8 mouse cellular contexts compared by ENCODE assay signal in the genomic region with DNA sequence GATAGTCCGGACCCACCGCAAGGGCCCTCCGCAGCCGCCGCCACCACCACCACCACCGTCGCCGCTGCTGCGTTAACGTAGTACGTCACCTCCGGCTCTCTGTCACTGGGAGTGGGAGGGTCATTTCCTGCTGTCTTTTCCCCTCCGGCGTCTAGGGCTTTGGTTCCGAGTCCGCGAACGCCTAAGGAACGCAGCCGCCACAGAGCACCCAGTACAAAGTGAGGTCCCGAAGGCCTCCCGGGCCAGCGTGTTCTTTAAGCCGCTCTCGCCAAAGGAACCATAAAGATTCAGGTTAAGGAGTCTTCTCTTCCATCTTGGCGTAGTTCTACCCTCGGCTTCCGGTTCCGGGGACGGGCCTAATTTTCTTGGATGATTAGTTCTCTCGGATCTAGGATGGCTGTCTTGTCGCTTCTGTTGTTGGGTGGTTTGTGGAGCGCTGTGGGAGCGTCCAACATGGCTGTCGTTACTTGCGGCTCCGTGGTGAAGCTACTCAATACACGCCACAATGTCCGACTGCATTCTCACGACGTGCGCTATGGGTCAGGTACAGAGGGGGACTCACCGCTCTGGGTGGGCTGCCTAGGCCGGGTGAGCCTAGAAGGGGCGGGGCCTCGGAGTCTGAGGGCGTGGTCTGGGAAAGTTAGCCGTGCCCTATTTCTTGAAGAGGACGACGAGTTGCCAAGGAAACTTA. TPM values are rescaled to one million over a fixed set of nuclear protein-coding genes. Genes with fewer than 3 reads are reported as not detected.
DNase-seq lines count a peak whose midpoint lies in the region; ATAC-seq and TF ChIP-seq lines count a peak whose summit lies in the region.

A gene (plus strand): TSS at position 120 of the 691 bp plus-strand sequence.
A gene (minus strand): TSS at position 361 of the 691 bp plus-strand sequence.

- ATAC-seq in cerebellum, adult (ENCODE audit: insufficient number of reproducible peaks, low FRiP score, low TSS enrichment), result peak; percentile 95
- peak; percentile 96 for ATAC-seq in forebrain, embryonic 14.5 days
- peak; percentile 96 for ATAC-seq in neural tube, embryonic 15.5 days (ENCODE audit: low FRiP score)

- TF ChIP-seq CTCF in ES-Bruce4 (IDR thresholded peaks at IDR 0.05; ENCODE audit: low read depth, low read length), result no peak

- DNase-seq in forebrain, embryonic 14.5 days (ENCODE audit: low spot score), result peak; percentile 95
- DNase-seq in heart, postnatal 14 days, result peak; percentile 85 to 90
- peak; percentile 86 for DNase-seq in layer of hippocampus, adult 11-12 months (ENCODE audit: low spot score)
- DNase-seq in lung, adult 18-20 months, result peak; percentile 91 to 92
- peak; percentile 89 for DNase-seq in testis, postnatal 14 days (ENCODE audit: low spot score)

- H3K9ac ChIP-seq in ES-Bruce4 (ENCODE audit: low read depth, poor library complexity, severe bottlenecking), result peak within 1 kb of the TSS; percentile 80
- H3K9ac ChIP-seq in forebrain, embryonic 14.5 days (ENCODE audit: low read length), result peak within 1 kb of the TSS; percentile 77
- H3K9ac ChIP-seq in neural tube, embryonic 15.5 days (replicated peaks), result peak within 1 kb of the TSS; percentile 94

- peaks cover 5% of the 10 kb centered on the region for H3K36me3 ChIP-seq in ES-Bruce4 (ENCODE audit: control insufficient read depth, insufficient read depth, low read length, poor library complexity, severe bottlenecking)
- peaks cover 4% of the 10 kb centered on the region; the same call in 1 of the 2 replicates for H3K36me3 ChIP-seq in forebrain, embryonic 14.5 days (ENCODE audit: control insufficient read depth, insufficient read depth, low read length)
- H3K36me3 ChIP-seq in neural tube, embryonic 15.5 days, result peaks cover under 1% of the 10 kb centered on the region; the same call in 1 of the 2 replicates

- intact Hi-C loops in heart, postnatal 14 days (cut with DNase I), result no loop called here

- peak within 1 kb of the TSS; percentile 88 for H3K4me3 ChIP-seq in ES-Bruce4 (ENCODE audit: low read depth, low read length)
- peak within 1 kb of the TSS; percentile 51 for H3K4me3 ChIP-seq in forebrain, embryonic 14.5 days (ENCODE audit: low read depth, low read length)
- H3K4me3 ChIP-seq in neural tube, embryonic 15.5 days (replicated peaks), result peak within 1 kb of the TSS; percentile 92

- H3K9me3 ChIP-seq in ES-Bruce4 (replicated peaks; ENCODE audit: control insufficient read depth, insufficient read depth, low read length, poor library complexity, severe bottlenecking), result no peaks in the 10 kb centered on the region
- H3K9me3 ChIP-seq in forebrain, embryonic 14.5 days (replicated peaks; ENCODE audit: control insufficient read depth, low read length), result no peaks in the 10 kb centered on the region
- H3K9me3 ChIP-seq in neural tube, embryonic 15.5 days (replicated peaks), result no peaks in the 10 kb centered on the region

- no peaks in the 10 kb centered on the region for H3K4me1 ChIP-seq in ES-Bruce4 (ENCODE audit: control insufficient read depth, insufficient read depth, low read length)
- H3K4me1 ChIP-seq in forebrain, embryonic 14.5 days (ENCODE audit: control insufficient read depth, insufficient read depth, low read length), result peaks cover 19% of the 10 kb centered on the region
- H3K4me1 ChIP-seq in neural tube, embryonic 15.5 days, result peaks cover 58% of the 10 kb centered on the region

- peak within 1 kb of the TSS; percentile 98 for H3K27ac ChIP-seq in ES-Bruce4 (ENCODE audit: insufficient read depth, low read length)
- H3K27ac ChIP-seq in forebrain, embryonic 14.5 days (ENCODE audit: low read depth, low read length), result peak within 1 kb of the TSS; percentile 91
- H3K27ac ChIP-seq in neural tube, embryonic 15.5 days (replicated peaks), result peak within 1 kb of the TSS; percentile 99

- no peaks in the 10 kb centered on the region for H3K27me3 ChIP-seq in ES-Bruce4 (ENCODE audit: control insufficient read depth, insufficient read depth, low read length, poor library complexity, severe bottlenecking)
- H3K27me3 ChIP-seq in forebrain, embryonic 14.5 days (replicated peaks; ENCODE audit: control insufficient read depth, insufficient read depth, low read length), result no peaks in the 10 kb centered on the region
- H3K27me3 ChIP-seq in neural tube, embryonic 15.5 days (replicated peaks), result no peaks in the 10 kb centered on the region

- WGBS in forebrain, embryonic 14.5 days, result under 1% methylated on average over 49 of the region's 50 CpGs
- under 1% methylated on average over 50 of the region's 50 CpGs for WGBS in neural tube, embryonic 15.5 days

- peak within 1 kb of the TSS; percentile 73 for H3K4me2 ChIP-seq in forebrain, embryonic 14.5 days (ENCODE audit: low read length)
- peak within 1 kb of the TSS; percentile 75 for H3K4me2 ChIP-seq in neural tube, embryonic 15.5 days

- no peak for TF ChIP-seq EP300 in ES-Bruce4 (IDR thresholded peaks at IDR 0.05; ENCODE audit: insufficient read depth, low read depth, low read length)

- peak; percentile 29 for TF ChIP-seq POLR2A in ES-Bruce4 (IDR thresholded peaks at IDR 0.05; ENCODE audit: insufficient read depth, low read length)

RNA-seq across cellular contexts. Expression of the first gene that starts in this region (rescaled TPM):
- polyA plus RNA-seq in ES-Bruce4 (2011; ENCODE audit: insufficient read depth, insufficient read length, low read depth, missing spikeins), result 53.9 and 56.6 TPM in 2 replicates
- 82.4 and 90.2 TPM in 2 replicates for polyA plus RNA-seq in forebrain, embryonic 14.5 days (2014; fragmentation: Nextera tagmentation; extraction: Ambion mirVana)
- total RNA-seq in heart, postnatal 14 days (2021), result 10 to 100 TPM; 49.8 to 51.3 TPM
- 93.2 and 97.1 TPM in 2 replicates for polyA plus RNA-seq in neural tube, embryonic 15.5 days (2015; fragmentation: Nextera tagmentation; extraction: Ambion mirVana)

RNA-seq across cellular contexts. Expression of the second gene that starts in this region (rescaled TPM):
- 73.2 and 73.4 TPM in 2 replicates for polyA plus RNA-seq in ES-Bruce4 (2011; ENCODE audit: insufficient read depth, insufficient read length, low read depth, missing spikeins)
- 17.7 and 21.7 TPM in 2 replicates for polyA plus RNA-seq in forebrain, embryonic 14.5 days (2014; fragmentation: Nextera tagmentation; extraction: Ambion mirVana)
- total RNA-seq in heart, postnatal 14 days (2021), result 10 to 100 TPM; 29.6 to 31.7 TPM
- polyA plus RNA-seq in neural tube, embryonic 15.5 days (2015; fragmentation: Nextera tagmentation; extraction: Ambion mirVana), result 22.9 and 25.1 TPM in 2 replicates

Comparison
In these comparisons a context has a peak if more than half of its experiments do, and no peak if none do; other contexts are left out.
1. Peak in every context shown above with its lines: DNase-seq, ATAC-seq, H3K4me3 ChIP-seq and H3K27ac ChIP-seq.